Mouse (Mus musculus) cerebellum, adult 2 months (tissue): Measurements from ENCODE around the gene Kalrn.

Experiments
- CTCF ChIP-seq: fragments of 200-500 bp; IDR thresholded peaks from 2 replicates; pipeline ENCODE4 v1.5.1; 2011; ENCODE audit warnings: low read depth, mild to moderate bottlenecking, control low read depth, low read length, moderate library complexity, borderline replicate concordance; ENCODE audit not compliant: insufficient read depth
- POLR2A ChIP-seq: fragments of 200-500 bp; IDR thresholded peaks from 2 replicates; pipeline ENCODE4 v1.6.1; 2011; ENCODE audit warnings: low read length, control low read depth, borderline replicate concordance; ENCODE audit not compliant: insufficient read depth

GRCm38 (mm10) chr16:34004128-34004578 is 569.2 kb downstream of the Kalrn start:
- TF ChIP-seq CTCF (no peak), POLR2A (no peak)
